Mouse (Mus musculus): ENCODE measurements around the gene Gm20695. TPM values are rescaled to one million over a fixed set of nuclear protein-coding genes. Genes with fewer than 3 reads are reported as not detected.

The Gm20695 gene
- polyA plus RNA-seq, 1 experiment from 2014 or later: 2.4 TPM

- no peaks in the 10 kb centered on the region for H3K9me3 ChIP-seq
- H3K27ac ChIP-seq: no peak overlapping the region
- no peaks in the 10 kb centered on the region for H3K4me1 ChIP-seq (replicated peaks)
- H3K27me3 ChIP-seq: no peaks in the 10 kb centered on the region
- ATAC-seq (ENCODE audit: insufficient number of reproducible peaks, insufficient read depth, low FRiP score, low TSS enrichment, low read depth): no peak
- peaks cover 50% of the 10 kb centered on the region for H3K36me3 ChIP-seq
- WGBS: 80% methylated on average over 6 of the region's 6 CpGs
- no peak overlapping the region for H3K4me3 ChIP-seq (replicated peaks)
- no peak overlapping the region for H3K9ac ChIP-seq (replicated peaks)
- no peak overlapping the region for H3K4me2 ChIP-seq
Measured at GRCm38 (mm10) chr16:3896046-3896445, 11.6 kb downstream of the Gm20695 start.

- Histone ChIP-seq H3K36me3 (peaks cover 55% of the 10 kb centered on the region), H3K27ac (no peak overlapping the region), H3K4me2 (no peak overlapping the region), H3K4me3 (replicated peaks) (no peak overlapping the region), H3K9me3 (no peaks in the 10 kb centered on the region), H3K9ac (replicated peaks) (no peak overlapping the region), H3K27me3 (no peaks in the 10 kb centered on the region), H3K4me1 (replicated peaks) (no peaks in the 10 kb centered on the region)
- 94% methylated on average over 1 of the region's 1 CpGs for WGBS
- ATAC-seq (ENCODE audit: insufficient number of reproducible peaks, insufficient read depth, low FRiP score, low TSS enrichment, low read depth): no peak
Measured at GRCm38 (mm10) chr16:3896553-3896952, 12.1 kb downstream of the Gm20695 start.

GRCm38 (mm10) chr16:3907471-3907870 is 23.0 kb downstream of the Gm20695 start:
- Histone ChIP-seq H3K4me2 (no peak overlapping the region; the same call in 1 of the 2 replicates), H3K27me3 (no peaks in the 10 kb centered on the region), H3K4me3 (replicated peaks) (no peak overlapping the region), H3K27ac (no peak overlapping the region), H3K9ac (replicated peaks) (no peak overlapping the region), H3K9me3 (no peaks in the 10 kb centered on the region), H3K4me1 (replicated peaks) (peaks cover 9% of the 10 kb centered on the region), H3K36me3 (peaks cover 46% of the 10 kb centered on the region)
- no peak for ATAC-seq (ENCODE audit: insufficient number of reproducible peaks, insufficient read depth, low FRiP score, low TSS enrichment, low read depth)
- 79% methylated on average over 2 of the region's 2 CpGs for WGBS

- H3K4me3 ChIP-seq (replicated peaks): peak within 1 kb of the TSS; percentile 62
- no peaks in the 10 kb centered on the region for H3K27me3 ChIP-seq
- peak within 1 kb of the TSS; percentile 62; the same call in 1 of the 2 replicates for H3K27ac ChIP-seq
- H3K4me1 ChIP-seq (replicated peaks): peaks cover 9% of the 10 kb centered on the region
- peak; percentile 95 for ATAC-seq (ENCODE audit: insufficient number of reproducible peaks, insufficient read depth, low FRiP score, low TSS enrichment, low read depth)
- H3K4me2 ChIP-seq: peak within 1 kb of the TSS; percentile 70
- peak within 1 kb of the TSS; percentile 70 for H3K9ac ChIP-seq (replicated peaks)
- H3K9me3 ChIP-seq: no peaks in the 10 kb centered on the region
- H3K36me3 ChIP-seq: peaks cover 46% of the 10 kb centered on the region
- under 1% methylated on average over 33 of the region's 33 CpGs for WGBS
Measured at GRCm38 (mm10) chr16:3908537-3909111, 24.2 kb downstream of the Gm20695 start, which contains the start of the genes 1700037C18Rik and Cluap1. Gene 1700037C18Rik, minus strand, starts transcription at chr16:3908689. Gene Cluap1, plus strand, starts transcription at chr16:3908801.

- Histone ChIP-seq H3K9me3 (no peaks in the 10 kb centered on the region), H3K36me3 (peaks cover 46% of the 10 kb centered on the region), H3K4me2 (peak overlapping the region; percentile 70), H3K27me3 (no peaks in the 10 kb centered on the region), H3K27ac (peak overlapping the region; percentile 62; the same call in 1 of the 2 replicates), H3K9ac (replicated peaks) (peak overlapping the region; percentile 70), H3K4me1 (replicated peaks) (peaks cover 9% of the 10 kb centered on the region), H3K4me3 (replicated peaks) (peak overlapping the region; percentile 62)
- no peak for ATAC-seq (ENCODE audit: insufficient number of reproducible peaks, insufficient read depth, low FRiP score, low TSS enrichment, low read depth)
- WGBS: 10% methylated on average over 20 of the region's 20 CpGs
Measured at GRCm38 (mm10) chr16:3909118-3909517, 24.7 kb downstream of the Gm20695 start.

GRCm38 (mm10) chr16:3920756-3921155 is 36.3 kb downstream of the Gm20695 start:
- WGBS: 92% methylated on average over 2 of the region's 2 CpGs
- no peaks in the 10 kb centered on the region for H3K27me3 ChIP-seq
- H3K36me3 ChIP-seq: peaks cover 65% of the 10 kb centered on the region
- H3K4me3 ChIP-seq (replicated peaks): no peak overlapping the region
- no peak overlapping the region for H3K4me2 ChIP-seq
- no peak overlapping the region for H3K27ac ChIP-seq
- H3K4me1 ChIP-seq (replicated peaks): no peaks in the 10 kb centered on the region
- no peak for ATAC-seq (ENCODE audit: insufficient number of reproducible peaks, insufficient read depth, low FRiP score, low TSS enrichment, low read depth)
- H3K9me3 ChIP-seq: no peaks in the 10 kb centered on the region
- no peak overlapping the region for H3K9ac ChIP-seq (replicated peaks)

GRCm38 (mm10) chr16:3923515-3923914 is 39.1 kb downstream of the Gm20695 start:
- Histone ChIP-seq H3K27ac (peak overlapping the region; percentile 73), H3K4me2 (no peak overlapping the region), H3K9me3 (no peaks in the 10 kb centered on the region), H3K36me3 (peaks cover 66% of the 10 kb centered on the region), H3K9ac (replicated peaks) (no peak overlapping the region), H3K27me3 (no peaks in the 10 kb centered on the region), H3K4me3 (replicated peaks) (no peak overlapping the region), H3K4me1 (replicated peaks) (no peaks in the 10 kb centered on the region)
- WGBS: 80% methylated on average over 3 of the region's 3 CpGs
- ATAC-seq (ENCODE audit: insufficient number of reproducible peaks, insufficient read depth, low FRiP score, low TSS enrichment, low read depth): no peak

GRCm38 (mm10) chr16:3923966-3924365 is 39.5 kb downstream of the Gm20695 start:
- no peak overlapping the region for H3K9ac ChIP-seq (replicated peaks)
- no peaks in the 10 kb centered on the region for H3K27me3 ChIP-seq
- H3K9me3 ChIP-seq: no peaks in the 10 kb centered on the region
- peak; percentile 73; the same call in 1 of the 2 replicates for ATAC-seq (ENCODE audit: insufficient number of reproducible peaks, insufficient read depth, low FRiP score, low TSS enrichment, low read depth)
- H3K4me3 ChIP-seq (replicated peaks): no peak overlapping the region
- H3K36me3 ChIP-seq: peaks cover 68% of the 10 kb centered on the region
- H3K4me1 ChIP-seq (replicated peaks): no peaks in the 10 kb centered on the region
- WGBS: 24% methylated on average over 4 of the region's 4 CpGs
- H3K27ac ChIP-seq: peak overlapping the region; percentile 79
- H3K4me2 ChIP-seq: no peak overlapping the region

- no peaks in the 10 kb centered on the region for H3K27me3 ChIP-seq
- no peak overlapping the region for H3K4me3 ChIP-seq (replicated peaks)
- ATAC-seq (ENCODE audit: insufficient number of reproducible peaks, insufficient read depth, low FRiP score, low TSS enrichment, low read depth): no peak
- WGBS: 67% methylated on average over 1 of the region's 1 CpGs
- no peak overlapping the region for H3K27ac ChIP-seq
- H3K9ac ChIP-seq (replicated peaks): no peak overlapping the region
- H3K9me3 ChIP-seq: no peaks in the 10 kb centered on the region
- H3K4me1 ChIP-seq (replicated peaks): no peaks in the 10 kb centered on the region
- peaks cover 71% of the 10 kb centered on the region for H3K36me3 ChIP-seq
- H3K4me2 ChIP-seq: no peak overlapping the region
Measured at GRCm38 (mm10) chr16:3928582-3928981, 44.1 kb downstream of the Gm20695 start.

- H3K4me3 ChIP-seq (replicated peaks): no peak overlapping the region
- no peaks in the 10 kb centered on the region for H3K4me1 ChIP-seq (replicated peaks)
- H3K9me3 ChIP-seq: no peaks in the 10 kb centered on the region
- H3K4me2 ChIP-seq: no peak overlapping the region
- 86% methylated on average over 7 of the region's 7 CpGs for WGBS
- no peak overlapping the region for H3K27ac ChIP-seq
- peaks cover 73% of the 10 kb centered on the region for H3K36me3 ChIP-seq
- ATAC-seq (ENCODE audit: insufficient number of reproducible peaks, insufficient read depth, low FRiP score, low TSS enrichment, low read depth): no peak
- no peak overlapping the region for H3K9ac ChIP-seq (replicated peaks)
- no peaks in the 10 kb centered on the region for H3K27me3 ChIP-seq
Measured at GRCm38 (mm10) chr16:3929151-3929550, 44.7 kb downstream of the Gm20695 start.

GRCm38 (mm10) chr16:3933536-3933935 is 49.1 kb downstream of the Gm20695 start:
- H3K4me3 ChIP-seq (replicated peaks): no peak overlapping the region
- H3K27me3 ChIP-seq: no peaks in the 10 kb centered on the region
- no peak overlapping the region for H3K4me2 ChIP-seq
- no peaks in the 10 kb centered on the region for H3K4me1 ChIP-seq (replicated peaks)
- 89% methylated on average over 6 of the region's 6 CpGs for WGBS
- no peaks in the 10 kb centered on the region for H3K9me3 ChIP-seq
- peaks cover 80% of the 10 kb centered on the region for H3K36me3 ChIP-seq
- no peak for ATAC-seq (ENCODE audit: insufficient number of reproducible peaks, insufficient read depth, low FRiP score, low TSS enrichment, low read depth)
- no peak overlapping the region for H3K9ac ChIP-seq (replicated peaks)
- no peak overlapping the region for H3K27ac ChIP-seq

GRCm38 (mm10) chr16:3934091-3934490 is 49.6 kb downstream of the Gm20695 start:
- H3K4me2 ChIP-seq: no peak overlapping the region
- no peak overlapping the region for H3K9ac ChIP-seq (replicated peaks)
- no peak overlapping the region for H3K27ac ChIP-seq
- peaks cover 83% of the 10 kb centered on the region for H3K36me3 ChIP-seq
- ATAC-seq (ENCODE audit: insufficient number of reproducible peaks, insufficient read depth, low FRiP score, low TSS enrichment, low read depth): no peak
- H3K4me1 ChIP-seq (replicated peaks): no peaks in the 10 kb centered on the region
- no peaks in the 10 kb centered on the region for H3K9me3 ChIP-seq
- H3K27me3 ChIP-seq: no peaks in the 10 kb centered on the region
- 94% methylated on average over 1 of the region's 1 CpGs for WGBS
- H3K4me3 ChIP-seq (replicated peaks): no peak overlapping the region
